Mouse (Mus musculus) liver, postnatal 0 days (tissue): ENCODE results near the gene Cdiptos.

Experiments
- CTCF ChIP-seq: sonication (generic); IDR thresholded peaks from 2 replicates; pipeline ENCODE4 v1.5.1; 2016; ENCODE audit warnings: antibody characterized with exemption, low read depth
- EP300 ChIP-seq: IDR thresholded peaks from 2 replicates; pipeline ENCODE4 v1.6.1; 2016; ENCODE audit warnings: antibody characterized with exemption, low read depth, mild to moderate bottlenecking

- TF ChIP-seq EP300: no peak
- no peak for TF ChIP-seq CTCF
Observed at GRCm38 (mm10) chr7:127011717-127012116, 35.8 kb upstream of the Cdiptos start.
